Mouse (Mus musculus) lung, embryonic 16.5 days (tissue): ENCODE data around the gene Ckap2l. TPM values are rescaled to one million over a fixed set of nuclear protein-coding genes. Genes with fewer than 3 reads are reported as not detected.

Source experiments
- ATAC-seq: fragments of 200-750 bp; cut with Nextera tagmentation; 2 replicates; pipeline ENCODE4 v1.8.0; 2017; ENCODE audit warnings: low read depth, mild to moderate bottlenecking, moderate library complexity
- H3K27ac ChIP-seq: fragments of 300-500 bp; sonication (generic); 2 replicates; pipeline ENCODE4 v1.5.1; 2014; ENCODE audit warnings: mild to moderate bottlenecking, control low read depth, low read length
- H3K27me3 ChIP-seq: fragments of 300-500 bp; sonication (generic); 2 replicates; pipeline ENCODE4 v1.6.1; 2014; ENCODE audit warnings: low read depth, low read length, mixed read lengths; ENCODE audit not compliant: control insufficient read depth, insufficient read depth
- H3K36me3 ChIP-seq: fragments of 300-500 bp; sonication (generic); 2 replicates; pipeline ENCODE4 v1.6.1; 2014; ENCODE audit warnings: low read length; ENCODE audit not compliant: control insufficient read depth, insufficient read depth
- H3K4me1 ChIP-seq: fragments of 300-500 bp; sonication (generic); replicated peaks from 2 replicates; pipeline ENCODE4 v1.6.1; 2014; ENCODE audit warnings: low read length, mixed read lengths; ENCODE audit not compliant: control insufficient read depth, insufficient read depth
- H3K4me2 ChIP-seq: fragments of 300-500 bp; sonication (generic); 2 replicates; pipeline ENCODE4 v1.6.1; 2014; ENCODE audit warnings: low read depth, low read length, control low read depth
- H3K4me3 ChIP-seq: fragments of 300-500 bp; sonication (generic); 2 replicates; pipeline ENCODE4 v1.5.1; 2014; ENCODE audit warnings: mild to moderate bottlenecking, low read length, control low read depth
- H3K9ac ChIP-seq: fragments of 300-500 bp; sonication (generic); 2 replicates; pipeline ENCODE4 v1.6.1; 2014; ENCODE audit warnings: low read length, control low read depth
- H3K9me3 ChIP-seq: fragments of 300-500 bp; sonication (generic); 2 replicates; pipeline ENCODE4 v1.6.1; 2016; ENCODE audit warnings: low read length; ENCODE audit not compliant: control insufficient read depth
- WGBS: fragments of 180-500 bp; shearing (Covaris S2); extraction: QIAGEN DNeasy Blood & Tissue Kit; methylation state at CpG from one replicate; pipeline ENCODE4 v1.1.7; 2014; 5-methylcytosine and 5-hydroxymethylcytosine counted together
- polyA plus RNA-seq: library from polyadenylated mRNA; unstranded; fragments of >200 nt; fragmentation: Nextera tagmentation; extraction: Ambion mirVana; gene quantifications from 2 replicates; pipeline ENCODE4 v1.2.1, GENCODE M21; 2015

The Ckap2l gene
- polyA plus RNA-seq, 1 experiment from 2014 or later = 64.0 TPM

DNA sequence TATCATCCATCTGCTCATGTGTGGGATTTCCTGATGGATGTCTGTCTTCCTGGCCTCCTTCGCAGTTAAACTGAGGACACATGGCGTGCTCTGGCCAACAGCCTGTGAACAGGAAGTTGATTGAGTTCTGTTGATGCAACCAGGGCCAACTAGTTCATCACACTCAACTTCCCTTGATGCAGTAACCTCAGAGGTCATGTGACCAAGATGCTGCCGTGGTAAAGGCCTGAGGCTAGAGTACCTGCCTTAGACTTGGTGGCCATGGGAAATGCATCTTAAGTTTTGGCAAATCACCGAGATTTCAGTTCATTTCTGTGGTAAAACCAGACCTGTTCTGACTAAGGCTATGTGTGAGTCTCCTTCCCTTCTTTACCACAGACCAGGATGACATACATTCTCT is 18.8 kb upstream of the Ckap2l start:
- H3K9me3 ChIP-seq = no peaks in the 10 kb centered on the region
- H3K4me2 ChIP-seq = no peak overlapping the region
- H3K27ac ChIP-seq = no peak overlapping the region
- H3K4me3 ChIP-seq = no peak overlapping the region
- no peaks in the 10 kb centered on the region for H3K36me3 ChIP-seq
- no peak overlapping the region for H3K9ac ChIP-seq
- 57% methylated on average over 4 of the region's 4 CpGs for WGBS
- no peak for ATAC-seq
- no peaks in the 10 kb centered on the region for H3K27me3 ChIP-seq
- no peaks in the 10 kb centered on the region for H3K4me1 ChIP-seq

DNA sequence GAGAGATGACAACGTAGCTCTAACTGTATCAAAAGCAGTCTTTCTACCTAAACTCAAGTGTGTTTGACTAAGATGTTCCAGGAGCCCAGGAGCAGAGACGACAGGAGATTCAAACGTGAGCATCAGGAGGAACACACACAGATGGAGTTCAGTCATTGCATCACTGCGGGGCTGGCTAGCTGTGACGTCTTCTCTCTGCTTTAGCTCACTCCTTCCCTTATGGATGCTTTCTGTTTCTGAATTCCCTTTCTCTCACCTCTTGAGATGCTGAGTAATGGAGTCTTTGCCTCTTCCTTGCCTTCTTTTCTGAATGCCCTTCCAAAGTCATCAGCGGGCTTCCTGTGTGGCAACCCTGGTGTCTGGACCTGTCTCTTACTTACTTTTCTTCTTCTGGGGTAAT is 17.9 kb upstream of the Ckap2l start:
- no peak for ATAC-seq
- H3K9ac ChIP-seq = no peak overlapping the region
- H3K27me3 ChIP-seq = no peaks in the 10 kb centered on the region
- H3K9me3 ChIP-seq = no peaks in the 10 kb centered on the region
- no peak overlapping the region for H3K27ac ChIP-seq
- no peaks in the 10 kb centered on the region for H3K36me3 ChIP-seq
- no peak overlapping the region for H3K4me3 ChIP-seq
- no peaks in the 10 kb centered on the region for H3K4me1 ChIP-seq
- H3K4me2 ChIP-seq = no peak overlapping the region
- 66% methylated on average over 6 of the region's 6 CpGs for WGBS

DNA sequence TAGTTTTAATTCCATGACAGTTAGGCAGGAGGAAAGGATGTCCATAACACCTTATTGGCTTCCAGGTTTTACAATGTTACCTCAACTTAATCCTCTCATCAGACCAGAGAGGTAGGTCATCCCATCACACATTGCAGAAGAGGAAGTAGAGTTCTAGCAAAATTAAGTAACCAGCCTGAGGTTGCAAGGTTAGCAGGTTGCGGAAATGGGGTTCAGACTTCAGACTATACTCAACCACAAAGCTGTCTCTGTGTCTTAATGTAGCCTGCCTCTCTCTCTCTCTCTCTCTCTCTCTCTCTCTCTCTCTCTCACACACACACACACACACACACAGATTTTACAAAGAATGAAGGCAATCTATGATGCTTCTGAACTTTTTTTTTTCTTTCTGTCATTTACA is 16.9 kb upstream of the Ckap2l start:
- Histone ChIP-seq H3K27ac (no peak overlapping the region), H3K9ac (no peak overlapping the region), H3K4me1 (no peaks in the 10 kb centered on the region), H3K27me3 (no peaks in the 10 kb centered on the region), H3K4me3 (no peak overlapping the region), H3K36me3 (no peaks in the 10 kb centered on the region), H3K9me3 (no peaks in the 10 kb centered on the region), H3K4me2 (no peak overlapping the region)
- no peak for ATAC-seq
- 89% methylated on average over 1 of the region's 1 CpGs for WGBS

DNA sequence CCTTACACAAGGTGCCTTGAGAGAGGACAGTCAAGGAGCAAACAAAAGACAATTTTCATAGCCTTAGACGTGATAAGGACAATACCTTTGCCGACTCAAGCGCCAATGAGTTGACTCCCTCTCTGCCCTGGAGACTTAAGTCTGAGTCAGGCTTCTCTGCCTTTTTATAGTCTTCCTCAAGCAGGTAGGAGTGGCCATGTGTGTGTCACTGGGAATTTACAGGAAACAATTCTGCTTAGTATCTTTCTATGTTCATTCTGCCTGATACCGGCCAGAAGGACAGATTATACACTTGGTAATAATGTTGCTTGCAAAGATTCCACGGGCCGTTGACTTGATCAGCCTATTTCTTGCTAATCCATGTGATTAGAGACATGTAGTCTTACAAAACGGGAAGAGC is 12.8 kb upstream of the Ckap2l start, which contains the start of gene Il1a:
Gene Il1a, minus strand, starts transcription at position 137 of the 400 bp plus-strand sequence.
- H3K4me2 ChIP-seq = no peak within 1 kb of the TSS
- WGBS = 76% methylated on average over 7 of the region's 7 CpGs

DNA sequence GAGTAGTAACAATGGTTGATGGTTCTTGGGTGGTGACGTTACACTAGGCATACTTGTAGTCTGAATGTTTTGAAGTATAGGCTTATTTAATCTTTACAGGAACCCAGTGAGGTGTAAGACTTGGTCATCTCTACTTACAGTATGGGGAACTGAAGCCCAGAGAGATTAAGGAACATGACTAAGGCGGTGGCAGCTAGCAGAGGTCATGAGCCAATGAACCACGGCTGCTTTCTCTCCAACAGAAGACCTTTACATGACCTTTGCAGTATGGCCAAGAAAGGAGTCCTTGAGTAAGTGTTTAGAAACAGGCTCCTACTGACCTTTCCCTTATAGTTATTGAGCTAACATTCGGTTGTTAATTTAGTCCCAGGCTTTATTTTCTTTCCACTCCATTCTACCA is 9.0 kb upstream of the Ckap2l start:
- Histone ChIP-seq H3K9ac (no peak overlapping the region), H3K4me1 (no peaks in the 10 kb centered on the region), H3K27ac (no peak overlapping the region), H3K9me3 (no peaks in the 10 kb centered on the region), H3K4me2 (no peak overlapping the region), H3K36me3 (no peaks in the 10 kb centered on the region), H3K27me3 (no peaks in the 10 kb centered on the region), H3K4me3 (no peak overlapping the region)
- WGBS = 68% methylated on average over 4 of the region's 4 CpGs
- ATAC-seq = no peak

More for the DNA sequence above, 12.8 kb upstream of the Ckap2l start, which contains the start of gene Il1a:
- Histone ChIP-seq H3K36me3 (no peaks in the 10 kb centered on the region), H3K4me3 (no peak within 1 kb of the TSS), H3K4me1 (no peaks in the 10 kb centered on the region), H3K27me3 (no peaks in the 10 kb centered on the region), H3K9ac (no peak within 1 kb of the TSS), H3K9me3 (no peaks in the 10 kb centered on the region), H3K27ac (no peak within 1 kb of the TSS)
- ATAC-seq = no peak

DNA sequence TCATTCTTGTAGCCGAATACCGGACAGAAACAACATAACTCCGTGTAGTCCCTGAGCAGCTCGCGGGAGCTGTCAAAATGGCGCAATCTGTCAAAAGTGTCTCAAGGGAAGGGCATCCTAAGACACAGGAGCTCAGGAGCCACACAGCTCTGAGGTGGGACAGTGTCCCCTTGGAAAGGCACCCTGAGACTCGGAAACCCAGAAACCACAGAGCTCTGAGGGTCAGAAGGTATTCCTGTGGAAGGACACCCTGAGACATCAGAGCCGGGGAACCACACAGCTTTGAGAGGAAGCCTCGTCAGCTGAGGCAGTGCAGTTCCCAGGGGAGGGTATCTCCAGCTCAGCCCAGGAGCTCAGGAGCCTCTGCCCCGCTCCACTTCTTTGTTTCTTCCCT is 574 bp upstream of the Ckap2l start:
- H3K27ac ChIP-seq = peak overlapping the region; percentile 81
- peaks cover 2% of the 10 kb centered on the region; the same call in 1 of the 2 replicates for H3K36me3 ChIP-seq
- H3K4me3 ChIP-seq = peak overlapping the region; percentile 73
- peaks cover 16% of the 10 kb centered on the region for H3K4me1 ChIP-seq
- H3K9me3 ChIP-seq = no peaks in the 10 kb centered on the region
- H3K9ac ChIP-seq = peak overlapping the region; percentile 67
- peak; percentile 49 for ATAC-seq
- under 1% methylated on average over 10 of the region's 10 CpGs for WGBS
- peak overlapping the region; percentile 64 for H3K4me2 ChIP-seq
- H3K27me3 ChIP-seq = no peaks in the 10 kb centered on the region

DNA sequence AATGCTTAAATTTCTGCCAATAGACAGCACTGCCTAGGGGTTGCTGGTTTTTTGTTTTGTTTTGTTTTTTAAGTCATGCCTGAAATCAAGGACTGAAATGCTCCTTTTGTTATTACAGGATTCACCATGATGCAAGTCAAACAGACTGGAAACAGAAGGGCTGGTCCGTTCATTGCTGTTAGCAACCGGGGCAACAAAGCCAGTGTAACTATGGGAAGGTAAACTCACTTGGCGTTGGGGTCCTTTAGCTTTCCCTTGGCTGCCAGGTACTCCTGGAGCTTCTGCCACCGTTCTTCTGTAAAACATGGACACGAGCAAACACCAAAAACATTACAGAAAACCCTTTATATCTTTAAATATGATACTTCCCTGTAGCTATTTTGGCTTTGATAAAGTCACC is 926 bp downstream of the Ckap2l start:
- Histone ChIP-seq H3K9me3 (no peaks in the 10 kb centered on the region), H3K36me3 (peaks cover 5% of the 10 kb centered on the region; the same call in 1 of the 2 replicates), H3K9ac (peak overlapping the region; percentile 78), H3K4me2 (peak overlapping the region; percentile 84), H3K4me3 (peak overlapping the region; percentile 73), H3K4me1 (peaks cover 16% of the 10 kb centered on the region), H3K27ac (peak overlapping the region; percentile 10; the same call in 1 of the 2 replicates), H3K27me3 (no peaks in the 10 kb centered on the region)
- ATAC-seq = no peak
- WGBS = 47% methylated on average over 5 of the region's 5 CpGs

DNA sequence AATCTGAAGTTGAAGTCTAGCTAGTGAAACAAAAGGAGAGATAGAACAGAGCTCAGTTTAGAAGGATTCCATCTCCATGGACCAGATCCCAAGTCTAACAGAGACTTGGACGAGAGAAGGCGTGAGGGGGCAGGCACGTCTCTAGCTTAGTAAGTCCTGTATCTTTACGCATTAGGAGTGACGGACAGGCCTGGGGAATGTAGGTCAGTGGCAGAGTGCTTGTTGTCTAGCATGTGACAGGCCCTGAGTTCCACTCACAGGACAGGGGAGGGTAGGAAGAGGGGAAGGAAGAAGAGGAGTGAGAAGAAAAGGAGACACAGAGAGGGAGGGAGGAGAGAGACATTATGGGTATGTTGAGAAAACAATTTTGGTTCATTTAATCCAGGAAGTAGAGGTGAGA is 1.9 kb downstream of the Ckap2l start:
- Histone ChIP-seq H3K4me3 (no peak overlapping the region), H3K27ac (no peak overlapping the region), H3K9me3 (no peaks in the 10 kb centered on the region), H3K27me3 (no peaks in the 10 kb centered on the region), H3K4me2 (no peak overlapping the region; the same call in 1 of the 2 replicates), H3K9ac (no peak overlapping the region), H3K4me1 (peaks cover 16% of the 10 kb centered on the region), H3K36me3 (peaks cover 6% of the 10 kb centered on the region; the same call in 1 of the 2 replicates)
- WGBS = 90% methylated on average over 5 of the region's 5 CpGs
- no peak for ATAC-seq

DNA sequence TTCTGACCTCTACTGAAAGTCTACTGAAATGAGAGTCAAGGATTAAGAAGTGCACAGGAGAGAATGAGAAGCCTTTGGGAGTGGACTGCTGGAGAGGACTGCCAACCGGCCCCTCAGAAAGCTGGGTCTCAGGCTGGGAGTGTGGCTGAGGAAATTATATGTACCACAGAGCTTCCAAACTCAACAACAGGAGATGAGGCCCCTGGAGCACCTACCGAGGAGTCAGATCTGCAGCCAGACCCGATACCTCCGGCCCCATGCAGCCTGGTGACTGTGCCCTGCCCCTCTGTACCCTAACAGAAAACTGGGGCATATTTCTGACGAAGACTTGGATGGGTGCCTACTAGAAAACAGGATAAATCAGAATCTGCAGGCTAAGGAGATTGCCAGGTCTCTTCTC is 23.2 kb downstream of the Ckap2l start:
- Histone ChIP-seq H3K4me2 (no peak overlapping the region), H3K4me3 (no peak overlapping the region), H3K36me3 (peaks cover 53% of the 10 kb centered on the region), H3K9ac (no peak overlapping the region), H3K27ac (no peak overlapping the region), H3K4me1 (no peaks in the 10 kb centered on the region), H3K27me3 (no peaks in the 10 kb centered on the region), H3K9me3 (no peaks in the 10 kb centered on the region)
- 95% methylated on average over 5 of the region's 5 CpGs for WGBS
- no peak for ATAC-seq

DNA sequence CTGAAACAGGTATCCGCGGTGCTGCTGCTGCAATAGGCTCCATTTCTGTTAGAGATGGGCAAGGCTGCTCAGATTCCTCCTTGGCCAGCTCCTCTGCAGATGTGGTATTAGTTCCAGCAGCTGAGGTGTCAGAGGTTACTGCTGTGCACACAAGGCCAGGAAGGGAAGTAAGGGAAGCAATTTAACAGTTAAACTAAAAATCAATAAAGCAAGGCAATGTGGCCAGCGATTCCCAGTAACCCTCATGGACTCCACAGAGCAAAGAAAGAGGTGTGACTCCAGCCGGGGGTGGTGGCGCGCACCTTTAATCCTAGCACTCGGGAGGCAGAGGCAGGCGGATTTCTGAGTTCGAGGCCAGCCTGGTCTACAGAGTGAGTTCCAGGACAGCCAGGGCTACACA is 26.4 kb downstream of the Ckap2l start:
- Histone ChIP-seq H3K4me1 (no peaks in the 10 kb centered on the region), H3K27me3 (no peaks in the 10 kb centered on the region), H3K9me3 (no peaks in the 10 kb centered on the region), H3K9ac (no peak overlapping the region), H3K27ac (no peak overlapping the region), H3K4me2 (no peak overlapping the region), H3K4me3 (no peak overlapping the region), H3K36me3 (peaks cover 72% of the 10 kb centered on the region)
- WGBS = 83% methylated on average over 9 of the region's 9 CpGs
- no peak for ATAC-seq
